Mouse (Mus musculus) liver, embryonic 18 days (tissue): ENCODE measurements around the gene Gps1. TPM values are rescaled to one million over a fixed set of nuclear protein-coding genes. Genes with fewer than 3 reads are reported as not detected.

Experiments used
- polyA plus RNA-seq: library from polyadenylated mRNA; depleted of rRNA; stranded (reverse); fragments of >200 nt; gene quantifications from 2 replicates; pipeline ENCODE4 v1.2.3, GENCODE M21; 2012; rRNA removed

Gene Gps1
- 49.2 and 50.9 TPM in 2 replicates for polyA plus RNA-seq

GRCm38 (mm10) chr11:120784064-120784791, at the start of gene Gps1, which contains the start of gene Rfng:
Gps1 (plus strand) TSS chr11:120784272.
Rfng (minus strand) TSS chr11:120784207.

GRCm38 (mm10) chr11:120762672-120763041, 21.4 kb upstream of the Gps1 start, which contains the start of gene Hmga1b:
Hmga1b (plus strand) TSS chr11:120762794.

GRCm38 (mm10) chr11:120795756-120796613, 11.9 kb downstream of the Gps1 start, which contains the start of gene Dus1l:
Dus1l (minus strand) TSS chr11:120796403.

GRCm38 (mm10) chr11:120823956-120824786, 40.1 kb downstream of the Gps1 start, which contains the start of gene Fasn:
Fasn (minus strand) TSS chr11:120824547.

Other genes starting within 250 kb of the Gps1 start
- 41.8 and 45.5 TPM in 2 replicates for gene Mcrip1, start 234.5 kb upstream of the Gps1 start, polyA plus RNA-seq
- not detected in 2 replicates for gene Ppp1r27, start 233.1 kb upstream of the Gps1 start, polyA plus RNA-seq
- 432 and 494 TPM in 2 replicates for gene P4hb, start 211.0 kb upstream of the Gps1 start, polyA plus RNA-seq
- 142 and 152 TPM in 2 replicates for gene Arhgdia, start 202.6 kb upstream of the Gps1 start, polyA plus RNA-seq
- gene Alyref, start 185.9 kb upstream of the Gps1 start, polyA plus RNA-seq = 49.6 and 60.6 TPM in 2 replicates
- 34.4 and 36.3 TPM in 2 replicates for gene Anapc11, start 185.9 kb upstream of the Gps1 start, polyA plus RNA-seq
- gene Npb, start 175.8 kb upstream of the Gps1 start, polyA plus RNA-seq = 4.7 TPM in 2 replicates
- 389 and 419 TPM in 2 replicates for gene Pcyt2, start 166.3 kb upstream of the Gps1 start, polyA plus RNA-seq
- gene Sirt7, start 159.0 kb upstream of the Gps1 start, polyA plus RNA-seq = 30.4 and 32.8 TPM in 2 replicates
- 28.0 and 31.0 TPM in 2 replicates for gene Mafg, start 150.7 kb upstream of the Gps1 start, polyA plus RNA-seq
- 6.9 and 7.8 TPM in 2 replicates for gene Pycr1, start 140.5 kb upstream of the Gps1 start, polyA plus RNA-seq
- gene Myadml2, start 136.1 kb upstream of the Gps1 start, polyA plus RNA-seq = 0.19 and 0.43 TPM in 2 replicates
- gene Notum, start 123.1 kb upstream of the Gps1 start, polyA plus RNA-seq = 0.25 and 0.26 TPM in 2 replicates
- gene Aspscr1, start 111.3 kb upstream of the Gps1 start, polyA plus RNA-seq = 23.8 and 25.4 TPM in 2 replicates
- gene Cenpx, start 70.5 kb upstream of the Gps1 start, polyA plus RNA-seq = 54.1 and 60.7 TPM in 2 replicates
- 7.4 and 8.9 TPM in 2 replicates for gene Lrrc45, start 70.3 kb upstream of the Gps1 start, polyA plus RNA-seq
- gene Rac3, start 62.8 kb upstream of the Gps1 start, polyA plus RNA-seq = 1.2 and 1.7 TPM in 2 replicates
- 42.2 and 46.5 TPM in 2 replicates for gene Dcxr, start 57.0 kb upstream of the Gps1 start, polyA plus RNA-seq
- 0.03 and 0.24 TPM in 2 replicates for gene Cbr2, start 52.2 kb upstream of the Gps1 start, polyA plus RNA-seq
- 1.1 TPM in 2 replicates for gene Hmga1b, start 21.5 kb upstream of the Gps1 start, polyA plus RNA-seq
- 5.5 and 6.7 TPM in 2 replicates for gene Rfng, start 65 bp upstream of the Gps1 start, polyA plus RNA-seq
- 25.6 and 27.9 TPM in 2 replicates for gene Dus1l, start 12.1 kb downstream of the Gps1 start, polyA plus RNA-seq
- gene Fasn, start 40.3 kb downstream of the Gps1 start, polyA plus RNA-seq = 99.0 and 126 TPM in 2 replicates
- 1.3 and 1.6 TPM in 2 replicates for gene Ccdc57, start 148.6 kb downstream of the Gps1 start, polyA plus RNA-seq
- gene Slc16a3, start 164.2 kb downstream of the Gps1 start, polyA plus RNA-seq = 22.8 and 24.2 TPM in 2 replicates
- gene Csnk1d, start 207.1 kb downstream of the Gps1 start, polyA plus RNA-seq = 29.6 and 32.7 TPM in 2 replicates